Mouse (Mus musculus) retina, postnatal 1 day (tissue): ENCODE measurements around the gene E130114P18Rik.
A peak's percentile ranks its signal among the peaks of the same experiment; 100 is the strongest.

Experiments used
- DNase-seq: peaks from one replicate; pipeline ENCODE4 v3.0.0-alpha.2; 2012

E130114P18Rik gene

GRCm38 (mm10) chr4:97804638-97805037 lies 26.8 kb upstream of the E130114P18Rik start:
- DNase-seq: no peak

- DNase-seq: peak; percentile 57
Observed at GRCm38 (mm10) chr4:97803791-97804190, 25.9 kb upstream of the E130114P18Rik start.

GRCm38 (mm10) chr4:97796505-97796904 lies 18.6 kb upstream of the E130114P18Rik start:
- DNase-seq: no peak

GRCm38 (mm10) chr4:97795957-97796356 lies 18.1 kb upstream of the E130114P18Rik start:
- no peak for DNase-seq

GRCm38 (mm10) chr4:97794865-97795264 lies 17.0 kb upstream of the E130114P18Rik start:
- DNase-seq: no peak

GRCm38 (mm10) chr4:97793931-97794330 lies 16.1 kb upstream of the E130114P18Rik start:
- no peak for DNase-seq

GRCm38 (mm10) chr4:97788537-97788936 lies 10.7 kb upstream of the E130114P18Rik start:
- no peak for DNase-seq

- DNase-seq: no peak
Observed at GRCm38 (mm10) chr4:97787515-97787914, 9.6 kb upstream of the E130114P18Rik start.

GRCm38 (mm10) chr4:97786571-97786970 lies 8.7 kb upstream of the E130114P18Rik start:
- no peak for DNase-seq

- no peak for DNase-seq
Observed at GRCm38 (mm10) chr4:97785547-97786271, 7.8 kb upstream of the E130114P18Rik start.

GRCm38 (mm10) chr4:97784236-97784635 lies 6.4 kb upstream of the E130114P18Rik start:
- no peak for DNase-seq

GRCm38 (mm10) chr4:97783073-97783879 lies 5.4 kb upstream of the E130114P18Rik start:
- no peak for DNase-seq

GRCm38 (mm10) chr4:97782497-97782896 lies 4.6 kb upstream of the E130114P18Rik start:
- DNase-seq: no peak

GRCm38 (mm10) chr4:97782069-97782468 lies 4.2 kb upstream of the E130114P18Rik start:
- no peak for DNase-seq

- no peak for DNase-seq
Observed at GRCm38 (mm10) chr4:97780666-97781435, 3.0 kb upstream of the E130114P18Rik start.

- DNase-seq: no peak
Observed at GRCm38 (mm10) chr4:97780024-97780423, 2.1 kb upstream of the E130114P18Rik start.

GRCm38 (mm10) chr4:97779003-97779930 lies 1.4 kb upstream of the E130114P18Rik start:
- no peak for DNase-seq

- peak; percentile 48 for DNase-seq
Observed at GRCm38 (mm10) chr4:97778211-97779002, 529 bp upstream of the E130114P18Rik start.

- DNase-seq: peak; percentile 61
Observed at GRCm38 (mm10) chr4:97777081-97777705, 685 bp downstream of the E130114P18Rik start.

GRCm38 (mm10) chr4:97776388-97777080 lies 1.3 kb downstream of the E130114P18Rik start:
- DNase-seq: peak; percentile 37
